Mouse (Mus musculus) lung, postnatal 25 days (tissue): ENCODE results near the gene Pcx.
"Not testable (repeated sequence)": the region's sequence is repeated elsewhere in the genome, so short reads cannot be mapped to it uniquely, and the experiment has no call there.

ENCODE experiments used
- DNase-seq: peaks from one replicate; pipeline ENCODE4 v3.0.0; 2022; ENCODE audit warnings: low spot score

Gene Pcx

GRCm38 (mm10) chr19:4586783-4587182 lies 76.5 kb downstream of the Pcx start:
- DNase-seq = not testable (repeated sequence)

GRCm38 (mm10) chr19:4587426-4587825 lies 77.2 kb downstream of the Pcx start:
- no peak for DNase-seq

GRCm38 (mm10) chr19:4588430-4588829 lies 78.2 kb downstream of the Pcx start:
- DNase-seq = no peak

GRCm38 (mm10) chr19:4589081-4589480 lies 78.8 kb downstream of the Pcx start:
- DNase-seq = no peak

- peak; percentile 56 for DNase-seq
These were observed 79.8 kb downstream of the Pcx start for GRCm38 (mm10) chr19:4590025-4590424.

GRCm38 (mm10) chr19:4593792-4594522 lies 83.7 kb downstream of the Pcx start:
- DNase-seq = no peak

GRCm38 (mm10) chr19:4596071-4596470 lies 85.8 kb downstream of the Pcx start:
- no peak for DNase-seq

- DNase-seq = no peak
These were observed 92.2 kb downstream of the Pcx start for GRCm38 (mm10) chr19:4602459-4602858.

GRCm38 (mm10) chr19:4603801-4604723 lies 93.8 kb downstream of the Pcx start:
- peak; percentile 60 for DNase-seq

- DNase-seq = no peak
These were observed 95.4 kb downstream of the Pcx start for GRCm38 (mm10) chr19:4605654-4606053.

- DNase-seq = no peak
These were observed 97.1 kb downstream of the Pcx start for GRCm38 (mm10) chr19:4607406-4607805.

GRCm38 (mm10) chr19:4608511-4608910 lies 98.2 kb downstream of the Pcx start:
- no peak for DNase-seq

- DNase-seq = peak; percentile 41
These were observed 99.8 kb downstream of the Pcx start for GRCm38 (mm10) chr19:4610109-4610508.

- no peak for DNase-seq
These were observed 102.1 kb downstream of the Pcx start for GRCm38 (mm10) chr19:4612181-4612961.

- no peak for DNase-seq
These were observed 103.4 kb downstream of the Pcx start for GRCm38 (mm10) chr19:4613464-4614304.

GRCm38 (mm10) chr19:4614305-4615150 lies 104.3 kb downstream of the Pcx start:
- DNase-seq = no peak

- peak; percentile 88 for DNase-seq
These were observed 105.2 kb downstream of the Pcx start, which contains the start of gene Lrfn4 for GRCm38 (mm10) chr19:4615151-4616093. TSS of gene Lrfn4 (minus strand) at chr19:4615667.

GRCm38 (mm10) chr19:4616546-4616945 lies 106.3 kb downstream of the Pcx start:
- no peak for DNase-seq

GRCm38 (mm10) chr19:4618183-4618582 lies 107.9 kb downstream of the Pcx start:
- peak; percentile 29 for DNase-seq
